ENCODE assay signal across 8 mouse cellular contexts in the genomic region with DNA sequence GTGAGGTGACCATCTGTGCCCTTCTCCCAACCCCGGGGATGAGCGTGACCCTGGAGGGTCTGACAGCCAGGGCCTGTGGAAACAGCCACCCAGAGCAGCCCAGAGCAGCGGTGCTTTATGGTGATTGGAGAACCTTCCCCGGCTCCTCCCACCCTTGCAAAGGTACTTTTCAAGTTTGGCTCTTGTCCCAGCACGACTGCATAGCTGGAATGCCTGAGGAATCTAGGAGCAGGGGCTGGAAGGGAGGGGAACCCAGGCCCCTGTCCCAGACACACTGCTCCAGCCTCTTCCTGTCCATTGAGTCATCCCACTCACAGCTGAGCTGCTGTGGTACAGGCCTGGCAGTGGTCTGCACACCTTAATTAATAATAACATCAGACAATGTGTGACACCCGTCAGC. TPM values are rescaled to one million over a fixed set of nuclear protein-coding genes. Genes with fewer than 3 reads are reported as not detected.
DNase-seq lines count a peak whose midpoint lies in the region; ATAC-seq lines count a peak whose summit lies in the region.
"Had no signal": no experiment of that assay in that cellular context is flagged by ENCODE, and none has a peak within 500 bp of the region (broad histone marks: within the 10 kb centered on the region; RNA-seq: fewer than 3 reads in every experiment).

No protein-coding gene starts in this region.

- no peaks in the 10 kb centered on the region for H3K27me3 ChIP-seq in hindbrain, embryonic 11.5 days (ENCODE audit: control insufficient read depth, insufficient read depth, low read length)
- H3K27me3 ChIP-seq in limb, embryonic 15.5 days = no peaks in the 10 kb centered on the region
- H3K27me3 ChIP-seq: neural tube, embryonic 12.5 days had no signal

- no peak for ATAC-seq in hindbrain, embryonic 11.5 days (ENCODE audit: low FRiP score)
- peak; percentile 84 for ATAC-seq in limb, embryonic 15.5 days (ENCODE audit: insufficient number of reproducible peaks, low FRiP score, low TSS enrichment, low read depth)

- no peak overlapping the region for H3K9ac ChIP-seq in hindbrain, embryonic 11.5 days (ENCODE audit: low read depth, low read length)
- no peak overlapping the region for H3K9ac ChIP-seq in limb, embryonic 15.5 days
- H3K9ac ChIP-seq: neural tube, embryonic 12.5 days had no signal

- WGBS in hindbrain, embryonic 11.5 days = 21% methylated on average over 6 of the region's 6 CpGs
- 8% methylated on average over 6 of the region's 6 CpGs for WGBS in limb, embryonic 15.5 days

- H3K4me2 ChIP-seq in hindbrain, embryonic 11.5 days (replicated peaks; ENCODE audit: low read depth, low read length) = no peak overlapping the region
- H3K4me2 ChIP-seq in limb, embryonic 15.5 days = no peak overlapping the region
- H3K4me2 ChIP-seq: neural tube, embryonic 12.5 days had no signal

- no peak overlapping the region for H3K27ac ChIP-seq in hindbrain, embryonic 11.5 days (ENCODE audit: low read depth, low read length)
- H3K27ac ChIP-seq in limb, embryonic 15.5 days = peak overlapping the region; percentile 85
- H3K27ac ChIP-seq: neural tube, embryonic 12.5 days had no signal

- no peaks in the 10 kb centered on the region; the same call in 1 of the 2 replicates for H3K36me3 ChIP-seq in hindbrain, embryonic 11.5 days (ENCODE audit: control insufficient read depth, insufficient read depth, low read length)
- H3K36me3 ChIP-seq in limb, embryonic 15.5 days = peaks cover 49% of the 10 kb centered on the region

- H3K4me3 ChIP-seq in hindbrain, embryonic 11.5 days (ENCODE audit: low read depth, low read length) = no peak overlapping the region
- H3K4me3 ChIP-seq in limb, embryonic 15.5 days = no peak overlapping the region
- H3K4me3 ChIP-seq: neural tube, embryonic 12.5 days had no signal

- H3K9me3 ChIP-seq in hindbrain, embryonic 11.5 days (ENCODE audit: control insufficient read depth, low read length) = no peaks in the 10 kb centered on the region
- H3K9me3 ChIP-seq in limb, embryonic 15.5 days = no peaks in the 10 kb centered on the region
- H3K9me3 ChIP-seq: neural tube, embryonic 12.5 days had no signal

- DNase-seq in MN1 (ENCODE audit: low spot score) = peak; percentile 50
- peak; percentile 65 for DNase-seq in embryo, embryonic 9.5 days (ENCODE audit: extremely low spot score)
- DNase-seq in hindbrain, embryonic 11.5 days (ENCODE audit: low spot score) = peak; percentile 22
- DNase-seq in ovary, postnatal 14 days (ENCODE audit: low spot score) = peak; percentile 22
- no peak for DNase-seq in adrenal gland, postnatal 14 days
- DNase-seq in testis, postnatal 14 days (ENCODE audit: low spot score) = no peak

- H3K4me1 ChIP-seq in hindbrain, embryonic 11.5 days (replicated peaks; ENCODE audit: control insufficient read depth, insufficient read depth, low read length) = no peaks in the 10 kb centered on the region
- H3K4me1 ChIP-seq in limb, embryonic 15.5 days = peaks cover 16% of the 10 kb centered on the region
- H3K4me1 ChIP-seq: neural tube, embryonic 12.5 days had no signal

RNA-seq across cellular contexts. Expression of a gene that starts 34.8 kb away (rescaled TPM):
- polyA plus RNA-seq in hindbrain, embryonic 11.5 days (2014; fragmentation: Nextera tagmentation; extraction: Ambion mirVana) = not detected in 2 replicates
- polyA plus RNA-seq in limb, embryonic 15.5 days (2015; fragmentation: Nextera tagmentation; extraction: Ambion mirVana) = not detected in 2 replicates
- total RNA-seq in adrenal gland, postnatal 14 days (2021) = not detected in 2 replicates
- polyA plus RNA-seq: neural tube, embryonic 12.5 days had no signal

RNA-seq across cellular contexts. Expression of a gene that starts 42.4 kb away (rescaled TPM):
- not detected in 2 replicates for polyA plus RNA-seq in hindbrain, embryonic 11.5 days (2014; fragmentation: Nextera tagmentation; extraction: Ambion mirVana)
- 0.33 TPM in 1 of 2 replicates, not detected in the other for polyA plus RNA-seq in limb, embryonic 15.5 days (2015; fragmentation: Nextera tagmentation; extraction: Ambion mirVana)
- total RNA-seq in adrenal gland, postnatal 14 days (2021) = not detected in 2 replicates

Comparison
In these comparisons a context has a peak if more than half of its experiments do, and no peak if none do; other contexts are left out.
1. DNase-seq: peak in MN1 (single experiment), embryo, embryonic 9.5 days (single experiment), hindbrain, embryonic 11.5 days (single experiment) and ovary, postnatal 14 days (single experiment); none in adrenal gland, postnatal 14 days (single experiment) and testis, postnatal 14 days (single experiment).